Mouse (Mus musculus) neural tube, embryonic 15.5 days (tissue): ENCODE measurements around the gene Frem1. TPM values are rescaled to one million over a fixed set of nuclear protein-coding genes. Genes with fewer than 3 reads are reported as not detected.

Experiments used
- ATAC-seq: fragments of 200-750 bp; cut with Nextera tagmentation; 2 replicates; pipeline ENCODE4 v1.8.0; 2017; ENCODE audit warnings: mild to moderate bottlenecking, moderate TSS enrichment, moderate library complexity; ENCODE audit not compliant: low FRiP score
- H3K27ac ChIP-seq: fragments of 300-500 bp; sonication (generic); replicated peaks from 2 replicates; pipeline ENCODE4 v1.5.1; 2015; ENCODE audit warnings: mild to moderate bottlenecking, inconsistent platforms
- H3K27me3 ChIP-seq: fragments of 300-500 bp; sonication (generic); replicated peaks from 2 replicates; pipeline ENCODE4 v1.6.1; 2015; ENCODE audit warnings: inconsistent platforms
- H3K36me3 ChIP-seq: fragments of 300-500 bp; sonication (generic); 2 replicates; pipeline ENCODE4 v1.6.1; 2015; ENCODE audit warnings: inconsistent platforms
- H3K4me1 ChIP-seq: fragments of 300-500 bp; sonication (generic); 2 replicates; pipeline ENCODE4 v1.6.1; 2015; ENCODE audit warnings: inconsistent platforms
- H3K4me2 ChIP-seq: fragments of 300-500 bp; sonication (generic); 2 replicates; pipeline ENCODE4 v1.6.1; 2015; ENCODE audit warnings: inconsistent platforms, mild to moderate bottlenecking, moderate library complexity
- H3K4me3 ChIP-seq: fragments of 300-500 bp; sonication (generic); replicated peaks from 2 replicates; pipeline ENCODE4 v1.5.1; 2015; ENCODE audit warnings: mild to moderate bottlenecking, inconsistent platforms
- H3K9ac ChIP-seq: fragments of 300-500 bp; sonication (generic); replicated peaks from 2 replicates; pipeline ENCODE4 v1.6.1; 2015; ENCODE audit warnings: mild to moderate bottlenecking, inconsistent platforms
- H3K9me3 ChIP-seq: fragments of 300-500 bp; sonication (generic); replicated peaks from 2 replicates; pipeline ENCODE4 v1.6.1; 2016; ENCODE audit warnings: inconsistent platforms
- WGBS: fragments of 180-500 bp; shearing (Covaris S2); methylation state at CpG from one replicate; pipeline ENCODE4 v1.1.7; 2015; ENCODE audit warnings: mixed read lengths; 5-methylcytosine and 5-hydroxymethylcytosine counted together
- polyA plus RNA-seq: library from polyadenylated mRNA; unstranded; fragments of >200 nt; fragmentation: Nextera tagmentation; extraction: Ambion mirVana; gene quantifications from 2 replicates; pipeline ENCODE4 v1.2.1, GENCODE M21; 2015

Gene Frem1
- polyA plus RNA-seq, 1 experiment from 2014 or later = 1.4 TPM

GRCm38 (mm10) chr4:83053206-83053605 lies 1.1 kb upstream of the Frem1 start:
- ATAC-seq = no peak
- Histone ChIP-seq H3K9ac (no peak overlapping the region), H3K4me1 (peaks cover 14% of the 10 kb centered on the region), H3K27ac (no peak overlapping the region), H3K9me3 (no peaks in the 10 kb centered on the region), H3K36me3 (no peaks in the 10 kb centered on the region), H3K4me2 (no peak overlapping the region), H3K4me3 (no peak overlapping the region), H3K27me3 (peaks cover 16% of the 10 kb centered on the region; the same call in 1 of the 2 replicates)
- 93% methylated on average over 8 of the region's 8 CpGs for WGBS

- Histone ChIP-seq H3K9me3 (no peaks in the 10 kb centered on the region), H3K4me2 (peak overlapping the region; percentile 55), H3K4me1 (peaks cover 22% of the 10 kb centered on the region), H3K9ac (no peak overlapping the region), H3K36me3 (no peaks in the 10 kb centered on the region), H3K27ac (no peak overlapping the region), H3K27me3 (peaks cover 16% of the 10 kb centered on the region; the same call in 1 of the 2 replicates), H3K4me3 (peak overlapping the region; percentile 33)
- WGBS = 9% methylated on average over 8 of the region's 8 CpGs
- ATAC-seq = no peak
Observed at GRCm38 (mm10) chr4:83051176-83051575, 963 bp downstream of the Frem1 start.

GRCm38 (mm10) chr4:83050151-83050796 lies 1.9 kb downstream of the Frem1 start:
- Histone ChIP-seq H3K27ac (no peak overlapping the region), H3K4me1 (peaks cover 30% of the 10 kb centered on the region), H3K4me2 (peak overlapping the region; percentile 55), H3K9ac (no peak overlapping the region), H3K27me3 (peaks cover 16% of the 10 kb centered on the region; the same call in 1 of the 2 replicates), H3K4me3 (peak overlapping the region; percentile 33; the same call in 1 of the 2 replicates), H3K9me3 (no peaks in the 10 kb centered on the region), H3K36me3 (no peaks in the 10 kb centered on the region)
- WGBS = 75% methylated on average over 5 of the region's 5 CpGs
- no peak for ATAC-seq

- 34% methylated on average over 3 of the region's 3 CpGs for WGBS
- Histone ChIP-seq H3K4me3 (no peak overlapping the region), H3K9ac (no peak overlapping the region), H3K4me2 (0 out of 2 replicates have a peak overlapping the region, but pooled peaks have one; percentile 11), H3K27me3 (peaks cover 16% of the 10 kb centered on the region; the same call in 1 of the 2 replicates), H3K9me3 (no peaks in the 10 kb centered on the region), H3K36me3 (no peaks in the 10 kb centered on the region), H3K27ac (no peak overlapping the region), H3K4me1 (peaks cover 32% of the 10 kb centered on the region)
- ATAC-seq = no peak
Observed at GRCm38 (mm10) chr4:83049288-83049687, 2.9 kb downstream of the Frem1 start.

- WGBS = 51% methylated on average over 2 of the region's 2 CpGs
- no peak overlapping the region for H3K27ac ChIP-seq
Observed at GRCm38 (mm10) chr4:83048561-83048960, 3.6 kb downstream of the Frem1 start.

GRCm38 (mm10) chr4:83046806-83047205 lies 5.3 kb downstream of the Frem1 start:
- Histone ChIP-seq H3K4me2 (no peak overlapping the region), H3K27ac (no peak overlapping the region), H3K4me3 (no peak overlapping the region), H3K9me3 (no peaks in the 10 kb centered on the region), H3K36me3 (no peaks in the 10 kb centered on the region), H3K27me3 (peaks cover 8% of the 10 kb centered on the region; the same call in 1 of the 2 replicates), H3K9ac (no peak overlapping the region), H3K4me1 (peaks cover 28% of the 10 kb centered on the region)
- ATAC-seq = no peak
- 56% methylated on average over 2 of the region's 2 CpGs for whole genome bisulfite sequencing

More at GRCm38 (mm10) chr4:83048561-83048960, 3.6 kb downstream of the Frem1 start:
- Histone ChIP-seq H3K4me1 (peaks cover 32% of the 10 kb centered on the region), H3K9ac (no peak overlapping the region), H3K36me3 (no peaks in the 10 kb centered on the region), H3K27me3 (peaks cover 16% of the 10 kb centered on the region; the same call in 1 of the 2 replicates), H3K4me2 (no peak overlapping the region), H3K4me3 (no peak overlapping the region), H3K9me3 (no peaks in the 10 kb centered on the region)
- no peak for ATAC-seq

GRCm38 (mm10) chr4:83046069-83046468 lies 6.1 kb downstream of the Frem1 start:
- peaks cover 21% of the 10 kb centered on the region for H3K4me1 ChIP-seq
- H3K9ac ChIP-seq = no peak overlapping the region
- no peak overlapping the region for H3K4me2 ChIP-seq
- no peaks in the 10 kb centered on the region for H3K36me3 ChIP-seq
- ATAC-seq = 0 out of 2 replicates have a peak, but pooled peaks have one; percentile 35
- WGBS = 20% methylated on average over 3 of the region's 3 CpGs
- no peak overlapping the region for H3K27ac ChIP-seq
- H3K9me3 ChIP-seq = no peaks in the 10 kb centered on the region
- H3K4me3 ChIP-seq = no peak overlapping the region
- H3K27me3 ChIP-seq = peaks cover 8% of the 10 kb centered on the region; the same call in 1 of the 2 replicates

GRCm38 (mm10) chr4:83045266-83045665 lies 6.9 kb downstream of the Frem1 start:
- Histone ChIP-seq H3K4me1 (peaks cover 18% of the 10 kb centered on the region), H3K27ac (no peak overlapping the region), H3K4me2 (no peak overlapping the region), H3K27me3 (peaks cover 3% of the 10 kb centered on the region; the same call in 1 of the 2 replicates), H3K9me3 (no peaks in the 10 kb centered on the region), H3K4me3 (no peak overlapping the region), H3K9ac (no peak overlapping the region), H3K36me3 (no peaks in the 10 kb centered on the region)
- ATAC-seq = no peak
- WGBS = 22% methylated on average over 6 of the region's 6 CpGs

- no peak for ATAC-seq
- H3K4me1 ChIP-seq = peaks cover 6% of the 10 kb centered on the region; the same call in 1 of the 2 replicates
- 73% methylated on average over 3 of the region's 3 CpGs for WGBS
- no peak overlapping the region for H3K27ac ChIP-seq
- no peak overlapping the region for H3K4me2 ChIP-seq
- H3K4me3 ChIP-seq = no peak overlapping the region
- no peak overlapping the region for H3K9ac ChIP-seq
- no peaks in the 10 kb centered on the region for H3K27me3 ChIP-seq
- no peaks in the 10 kb centered on the region for H3K36me3 ChIP-seq
- H3K9me3 ChIP-seq = no peaks in the 10 kb centered on the region
Observed at GRCm38 (mm10) chr4:83040780-83041179, 11.4 kb downstream of the Frem1 start.

- no peak overlapping the region for H3K27ac ChIP-seq
- no peak overlapping the region for H3K4me3 ChIP-seq
- H3K4me1 ChIP-seq = peaks cover 3% of the 10 kb centered on the region; the same call in 1 of the 2 replicates
- no peaks in the 10 kb centered on the region for H3K27me3 ChIP-seq
- 18% methylated on average over 1 of the region's 1 CpGs for WGBS
- ATAC-seq = no peak
- H3K4me2 ChIP-seq = no peak overlapping the region
- H3K36me3 ChIP-seq = no peaks in the 10 kb centered on the region
- no peak overlapping the region for H3K9ac ChIP-seq
- no peaks in the 10 kb centered on the region for H3K9me3 ChIP-seq
Observed at GRCm38 (mm10) chr4:83032780-83033179, 19.4 kb downstream of the Frem1 start.

- no peak for ATAC-seq
- no peak overlapping the region for H3K9ac ChIP-seq
- WGBS = 36% methylated on average over 3 of the region's 3 CpGs
Observed at GRCm38 (mm10) chr4:83031591-83031990, 20.5 kb downstream of the Frem1 start.

GRCm38 (mm10) chr4:83030097-83030496 lies 22.0 kb downstream of the Frem1 start:
- H3K9me3 ChIP-seq = no peaks in the 10 kb centered on the region
- H3K27ac ChIP-seq = no peak overlapping the region
- WGBS = 85% methylated on average over 6 of the region's 6 CpGs
- no peak overlapping the region for H3K4me2 ChIP-seq
- no peak for ATAC-seq
- H3K27me3 ChIP-seq = no peaks in the 10 kb centered on the region
- H3K4me3 ChIP-seq = no peak overlapping the region
- no peak overlapping the region for H3K9ac ChIP-seq
- H3K4me1 ChIP-seq = peaks cover 3% of the 10 kb centered on the region; the same call in 1 of the 2 replicates
- no peaks in the 10 kb centered on the region for H3K36me3 ChIP-seq

More at GRCm38 (mm10) chr4:83031591-83031990, 20.5 kb downstream of the Frem1 start:
- Histone ChIP-seq H3K9me3 (no peaks in the 10 kb centered on the region), H3K27me3 (no peaks in the 10 kb centered on the region), H3K4me2 (no peak overlapping the region), H3K36me3 (no peaks in the 10 kb centered on the region), H3K4me3 (no peak overlapping the region), H3K27ac (no peak overlapping the region), H3K4me1 (peaks cover 3% of the 10 kb centered on the region; the same call in 1 of the 2 replicates)
